Mouse (Mus musculus): Measurements from ENCODE around the gene Vsig10.
"Not testable (repeated sequence)": the region's sequence is repeated elsewhere in the genome, so short reads cannot be mapped to it uniquely, and the experiment has no call there.

The Vsig10 gene

DNA sequence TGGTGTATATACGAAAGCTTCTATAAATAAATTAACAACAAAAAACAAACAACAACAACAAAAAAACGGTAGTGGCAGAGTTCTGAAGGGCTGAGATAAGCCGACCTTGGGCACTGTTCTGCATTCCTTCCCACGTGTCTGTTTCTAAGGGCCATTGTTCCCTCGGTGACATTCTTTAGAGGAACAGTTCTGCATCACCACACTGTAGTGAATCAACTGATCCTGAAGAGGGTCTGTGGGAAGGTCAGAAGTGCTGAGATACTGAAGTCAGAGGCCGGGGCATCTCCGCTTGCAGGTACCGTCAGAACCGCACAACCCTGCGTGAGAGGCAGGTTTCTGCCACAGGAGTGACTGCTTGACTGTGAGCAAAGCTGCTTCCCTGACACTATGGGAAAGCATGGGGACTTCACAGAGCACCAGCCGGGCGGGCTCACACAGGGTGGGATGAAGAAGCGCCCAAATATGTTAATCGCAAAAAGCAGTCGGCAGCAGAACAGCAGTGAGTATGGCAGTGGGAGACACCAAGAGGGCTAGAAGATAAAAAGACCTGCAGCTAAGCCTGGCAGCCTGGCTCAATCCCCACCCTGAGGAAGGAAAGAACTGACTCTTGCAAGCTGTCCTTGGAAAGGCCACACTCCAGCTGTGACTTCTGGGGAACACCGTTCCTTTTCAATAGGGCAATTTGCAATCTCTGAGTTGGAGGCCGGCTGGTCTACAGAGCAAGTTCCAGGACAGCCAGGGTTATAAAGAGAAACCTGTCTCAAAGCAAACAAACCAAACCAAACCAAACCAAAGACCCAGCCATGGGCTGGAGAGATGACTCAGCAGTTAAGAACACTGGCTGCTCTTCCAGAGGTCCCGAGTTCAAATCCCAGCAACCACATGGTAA is 14.9 kb upstream of the Vsig10 start:
- no peak for DNase-seq

DNA sequence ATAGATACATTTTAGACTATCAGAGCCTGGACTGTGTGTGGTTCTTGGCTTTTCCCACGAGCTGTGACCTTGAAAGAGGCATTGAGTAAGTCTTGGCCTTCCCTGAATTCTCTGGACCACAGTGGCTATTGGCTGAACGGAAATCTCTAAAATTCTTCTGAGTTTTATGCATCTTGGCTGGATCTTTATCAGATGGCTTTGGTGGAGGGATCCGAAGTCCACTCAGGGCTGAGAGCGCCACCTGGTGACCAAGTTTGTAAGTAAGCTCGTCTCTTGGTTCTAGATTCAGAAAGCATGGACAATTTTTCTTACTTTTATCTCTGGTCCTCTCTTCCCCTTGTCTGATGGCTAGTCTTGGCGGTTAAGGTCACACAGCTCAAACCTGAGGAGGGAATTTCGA is 13.9 kb upstream of the Vsig10 start:
- peak; percentile 71 to 81 for DNase-seq

DNA sequence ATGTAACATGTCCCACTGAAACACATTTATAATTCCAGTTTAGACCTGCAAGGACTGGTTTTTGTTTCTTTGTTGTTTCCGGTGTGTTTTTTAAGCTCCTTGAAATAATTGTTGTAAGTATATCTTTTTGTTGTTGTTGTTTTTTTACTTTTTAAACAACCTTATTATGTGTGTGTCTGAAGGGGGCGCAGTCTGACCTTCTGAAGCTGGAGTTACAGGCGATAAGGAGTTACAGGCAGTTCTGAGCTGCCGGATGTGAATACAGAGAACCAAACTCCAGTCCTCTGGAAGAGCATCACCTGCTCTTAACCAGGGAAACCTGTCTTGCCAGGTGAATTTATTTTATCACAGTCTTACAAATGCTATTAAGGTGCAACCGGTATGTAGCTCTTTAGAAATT is 13.1 kb upstream of the Vsig10 start:
- DNase-seq: no peak

DNA sequence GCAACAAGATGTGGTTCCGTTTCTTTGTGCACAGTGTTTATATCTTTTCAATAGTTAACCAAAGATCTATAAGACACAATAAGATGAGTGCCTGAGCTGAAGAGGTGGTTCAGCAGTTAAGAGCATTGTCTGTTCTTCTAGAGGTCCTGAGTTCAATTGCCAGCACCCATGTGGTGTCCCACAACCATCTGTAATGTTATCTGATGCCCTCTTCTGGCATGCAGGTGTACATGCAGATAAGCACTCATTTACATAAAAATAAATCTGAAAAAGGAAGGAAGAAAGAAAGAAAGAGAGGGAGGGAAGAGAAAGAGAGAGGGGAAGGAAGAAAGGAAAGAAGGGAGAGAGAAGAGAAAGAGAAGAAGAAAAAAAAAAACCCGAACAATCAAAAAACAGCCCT is 12.1 kb upstream of the Vsig10 start:
- no peak for DNase-seq

DNA sequence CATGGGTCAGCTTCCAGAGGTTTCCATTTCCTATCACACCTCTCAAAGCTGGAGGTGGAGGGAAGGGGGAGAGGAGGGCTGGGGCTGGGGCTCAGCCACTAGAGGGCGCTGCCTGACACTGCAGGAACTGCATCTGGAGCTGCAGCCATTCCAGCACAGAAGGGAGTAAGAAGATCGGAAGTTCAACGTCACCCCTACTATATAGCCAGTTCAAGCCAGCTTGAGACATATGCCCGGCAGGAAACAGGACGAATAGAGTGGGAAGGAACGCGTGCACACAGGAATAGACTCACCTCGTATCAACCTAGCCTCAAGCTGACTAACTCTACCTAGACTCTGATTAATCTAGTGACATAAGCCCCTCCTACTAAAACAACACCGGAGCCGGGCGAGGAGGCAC is 11.2 kb upstream of the Vsig10 start:
- peak; percentile 77 to 85 for DNase-seq

DNA sequence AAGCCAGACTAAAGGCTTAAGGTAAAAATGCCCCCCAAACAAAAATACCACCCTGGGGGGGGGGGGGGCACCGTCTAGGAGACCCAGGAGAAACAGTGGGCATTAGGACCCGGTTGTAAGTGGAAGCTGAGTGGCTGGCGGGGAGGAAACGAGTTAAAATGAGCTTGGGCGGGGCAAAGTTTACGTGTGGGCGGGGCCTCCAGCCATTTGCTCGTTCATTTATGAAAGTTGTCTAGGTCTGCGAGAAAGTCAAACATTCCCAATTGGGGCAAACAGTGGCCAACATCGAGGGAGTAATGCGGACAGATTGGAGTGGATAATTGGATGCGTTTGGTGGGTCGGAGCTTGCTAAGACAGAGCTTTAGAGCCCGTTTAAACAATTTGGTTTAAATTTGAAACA is 5.5 kb upstream of the Vsig10 start:
- peak; percentile 78 to 79 for DNase-seq

DNA sequence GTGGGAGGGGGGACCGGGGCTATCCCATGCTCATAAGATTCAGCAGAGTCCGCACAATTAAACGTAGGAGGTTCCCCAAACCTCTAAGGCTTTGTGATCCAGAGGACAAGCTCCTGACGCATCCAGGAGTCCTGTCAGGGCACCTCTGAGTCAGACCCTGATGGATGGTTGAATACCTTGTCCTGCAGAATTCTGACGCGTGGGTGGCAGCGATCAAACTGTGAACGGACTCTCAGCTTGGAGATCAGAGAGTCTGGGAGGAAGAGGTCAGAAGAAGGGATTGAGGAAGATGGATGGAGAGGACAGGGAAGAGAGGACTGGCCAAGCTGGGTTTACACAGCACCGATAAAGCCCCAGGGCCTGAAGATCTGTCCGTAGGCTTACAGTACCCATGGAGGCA is 5.0 kb upstream of the Vsig10 start:
- no peak for DNase-seq

DNA sequence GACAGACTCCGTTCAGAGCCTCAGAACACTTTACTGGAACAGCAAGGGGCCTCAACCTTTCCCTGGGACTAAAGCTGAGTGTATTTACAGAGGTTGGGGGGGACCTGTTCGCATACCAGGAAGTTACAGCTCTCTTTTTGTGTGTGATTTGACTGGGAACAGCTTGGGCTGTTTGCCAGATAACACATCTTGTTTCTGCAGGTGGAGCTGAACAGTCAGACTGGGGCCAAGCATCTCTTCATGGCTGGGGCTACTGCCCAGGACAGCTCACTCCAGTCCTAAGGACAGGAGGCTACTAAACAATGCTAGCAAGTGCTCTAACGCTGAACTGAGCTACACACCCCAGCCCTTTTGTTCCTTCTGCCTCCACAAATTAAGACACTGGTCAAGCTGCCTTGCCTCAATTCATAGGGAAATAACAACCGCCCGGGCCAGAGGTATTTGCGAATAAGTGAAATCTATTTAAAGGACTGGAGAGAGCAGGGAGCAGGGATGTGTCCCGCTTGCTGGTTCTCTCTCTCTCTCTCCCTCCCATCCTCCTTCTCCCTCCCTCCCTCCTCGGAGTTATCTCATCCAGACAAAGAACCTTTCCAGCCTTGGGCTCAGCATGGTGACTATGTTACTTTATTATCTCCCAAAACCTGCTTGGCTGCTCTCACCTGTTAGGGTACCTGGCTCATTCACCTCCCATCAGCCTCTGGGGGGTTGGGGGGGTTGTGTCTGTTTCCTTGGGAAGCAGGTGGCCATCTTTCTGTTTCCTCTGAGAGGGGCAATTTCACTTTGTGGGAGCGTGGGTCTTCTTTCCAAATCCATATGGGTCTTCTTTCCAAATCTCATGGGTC is 4.1 kb upstream of the Vsig10 start:
- peak; percentile 37 to 48 for DNase-seq

DNA sequence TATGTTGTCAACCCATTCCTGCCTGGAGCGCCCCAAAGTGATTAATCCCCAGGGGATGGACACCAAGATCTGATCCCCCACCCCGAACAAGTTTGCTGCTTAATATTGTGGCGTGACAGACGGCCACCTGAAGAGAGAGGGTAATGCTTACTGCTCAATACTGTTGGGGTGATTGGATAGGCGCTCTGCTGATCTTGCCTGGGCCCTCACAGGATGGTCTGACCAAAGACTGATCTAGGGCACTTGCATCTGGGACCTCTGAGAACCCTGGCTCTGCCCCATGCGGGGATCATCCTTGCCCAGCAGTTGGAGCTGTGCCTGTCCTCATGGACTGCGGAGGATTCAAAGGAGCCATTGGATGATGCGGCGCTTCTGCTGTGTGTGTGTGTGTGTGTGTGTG is 4.9 kb downstream of the Vsig10 start:
- DNase-seq: no peak

DNA sequence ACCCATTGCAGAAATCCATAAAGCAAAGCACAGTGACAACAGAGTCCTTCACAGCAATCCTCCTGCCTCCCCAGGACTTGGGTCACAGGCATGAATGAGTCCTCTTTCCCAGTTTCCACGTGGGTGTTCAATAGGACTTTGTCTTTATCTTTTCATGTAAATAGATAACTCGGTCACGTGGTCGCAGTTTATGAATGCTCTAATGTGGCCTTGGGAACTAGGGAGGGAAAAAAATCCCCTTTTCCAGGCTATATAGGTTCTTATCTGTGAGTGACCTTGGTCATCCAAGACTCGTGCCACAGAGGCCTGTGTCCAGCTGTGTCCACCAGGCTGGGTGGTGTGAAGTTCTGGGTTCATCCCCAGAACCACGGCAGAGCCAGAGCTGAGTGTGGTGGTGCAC is 7.5 kb downstream of the Vsig10 start:
- no peak for DNase-seq

DNA sequence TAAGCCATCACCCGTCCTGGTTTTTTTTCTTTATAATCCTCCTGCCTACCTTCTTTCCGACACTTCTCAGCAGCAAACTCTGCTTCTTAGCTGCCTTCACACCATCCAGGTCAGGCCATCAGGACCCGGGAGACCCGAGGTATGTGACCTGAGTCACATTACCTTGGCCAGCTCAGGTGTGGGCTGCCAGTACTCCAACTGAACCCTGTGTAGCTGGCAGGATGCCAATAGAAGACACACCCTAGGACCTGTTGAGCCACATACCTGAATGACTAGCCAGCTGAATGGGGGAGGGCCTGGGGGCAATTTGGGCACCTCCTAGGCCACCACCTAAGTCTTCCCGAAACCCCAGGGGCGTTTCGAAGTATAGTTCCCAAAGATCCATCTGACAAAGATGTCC is 11.6 kb downstream of the Vsig10 start:
- peak; percentile 42 to 49 for DNase-seq

DNA sequence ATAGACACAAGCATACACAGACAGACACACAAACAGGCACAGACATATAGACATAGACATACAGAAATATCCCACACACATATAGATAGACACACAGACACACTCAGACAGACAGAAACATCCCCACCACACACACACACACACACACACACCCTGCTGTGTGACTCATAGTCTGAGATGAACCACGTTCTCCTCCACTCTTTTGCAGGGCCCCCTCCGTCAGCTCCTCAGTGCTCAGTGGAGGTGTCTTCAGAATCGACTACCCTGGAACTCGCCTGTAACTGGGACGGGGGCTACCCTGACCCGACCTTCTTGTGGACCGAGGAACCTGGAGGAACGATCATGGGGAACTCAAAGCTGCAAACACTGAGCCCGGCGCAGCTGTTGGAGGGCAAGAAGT is 19.1 kb downstream of the Vsig10 start:
- DNase-seq: no peak

DNA sequence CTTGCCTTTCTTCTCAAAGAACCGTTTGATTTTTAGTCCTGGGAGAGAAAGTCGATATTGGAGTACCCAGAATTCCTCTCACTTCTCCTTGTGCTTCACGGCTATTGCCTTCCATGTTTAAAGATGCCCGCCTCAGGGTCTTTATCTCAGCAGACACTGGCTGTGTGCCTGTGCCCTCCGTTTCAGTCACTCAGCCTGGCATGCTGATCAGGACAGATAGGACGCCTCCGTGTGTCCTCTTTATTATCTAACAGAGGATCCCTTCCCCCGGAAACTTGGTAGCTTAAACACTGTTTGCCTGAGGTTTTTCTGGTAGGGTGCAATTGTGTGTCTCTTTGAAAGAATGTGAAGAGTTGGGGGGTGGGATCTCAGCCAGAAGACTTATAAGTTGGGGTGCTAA is 19.6 kb downstream of the Vsig10 start:
- DNase-seq: no peak

DNA sequence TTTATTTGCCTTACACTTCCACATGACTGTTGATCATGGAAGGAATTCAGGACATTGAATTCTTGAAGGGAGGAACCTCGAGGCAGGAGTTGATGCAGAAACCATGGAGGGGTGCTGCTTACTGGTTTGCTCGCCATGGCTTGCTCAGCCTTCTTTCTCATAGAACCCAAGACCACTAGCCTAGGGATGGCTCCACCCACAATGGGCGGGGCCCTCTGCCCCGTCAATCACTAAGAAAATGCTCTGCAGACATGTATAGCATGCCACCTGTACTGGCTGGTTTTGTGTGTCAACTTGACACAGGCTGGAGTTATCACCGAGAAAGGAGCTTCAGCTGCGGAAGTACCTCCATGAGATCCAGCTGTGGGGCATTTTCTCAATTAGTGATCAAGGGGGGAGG is 21.2 kb downstream of the Vsig10 start:
- DNase-seq: no peak

DNA sequence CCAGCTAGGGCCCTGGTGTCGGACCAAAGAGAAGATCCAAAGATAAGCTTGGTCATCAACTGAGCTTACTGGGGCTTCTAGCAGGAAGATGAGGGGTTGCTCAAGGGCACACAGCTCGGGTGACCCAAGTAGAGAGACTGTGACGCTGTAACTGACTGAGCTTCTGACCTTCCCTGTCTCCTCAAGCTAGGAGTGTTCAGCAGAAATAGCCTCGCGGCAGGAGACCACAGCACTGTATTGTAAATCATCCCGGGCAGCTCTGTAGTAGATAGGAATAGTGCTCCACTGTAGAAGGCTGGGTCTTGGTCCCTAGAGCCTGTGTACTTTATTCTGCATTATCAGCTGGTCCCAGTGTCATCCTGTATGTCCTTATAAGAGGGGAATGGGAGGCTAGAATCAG is 23.0 kb downstream of the Vsig10 start:
- DNase-seq: no peak

DNA sequence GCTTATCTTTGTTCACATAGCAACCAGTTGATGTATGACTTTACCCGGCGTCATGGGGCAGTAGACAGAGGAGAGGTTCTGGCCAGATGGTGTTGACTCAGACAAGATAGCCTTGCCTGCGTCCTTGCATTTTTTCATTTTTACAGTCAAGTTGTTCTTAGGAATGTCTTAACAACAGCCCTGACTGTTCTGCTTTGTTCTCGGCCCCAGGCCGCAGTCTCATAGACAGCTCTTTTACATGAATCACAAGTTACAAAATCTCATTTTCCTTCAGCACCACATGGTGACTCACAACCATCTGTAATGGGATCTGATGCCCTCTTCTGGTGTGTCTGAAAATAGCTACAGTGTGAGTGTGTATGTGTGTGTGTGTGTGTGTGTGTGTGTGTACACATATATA is 25.6 kb downstream of the Vsig10 start:
- not testable (repeated sequence) for DNase-seq

DNA sequence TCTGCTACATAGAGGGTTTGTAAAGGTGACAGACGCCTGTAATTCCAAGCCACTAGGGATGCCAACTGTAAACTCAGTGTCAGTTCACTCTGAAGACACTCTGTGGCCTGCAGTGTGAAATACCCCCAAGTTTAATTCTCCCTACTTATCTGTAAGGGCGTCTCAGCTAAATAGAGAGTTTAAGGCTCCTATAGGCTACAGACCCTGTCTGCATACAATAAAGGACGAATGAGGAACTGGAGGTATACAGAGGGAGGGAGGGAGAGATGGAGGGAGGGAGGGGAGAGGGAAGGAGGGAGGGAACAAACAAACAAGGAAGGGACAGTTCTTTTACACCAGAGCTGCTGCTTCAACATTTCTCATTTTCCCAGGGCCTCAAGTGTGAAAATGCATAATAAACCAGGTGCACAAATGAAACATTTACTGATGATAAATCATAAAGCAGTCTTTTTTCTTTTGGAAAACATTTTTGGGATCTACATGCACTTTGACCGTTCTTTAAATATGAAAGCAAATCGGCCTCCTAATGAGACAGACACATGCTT is 26.6 kb downstream of the Vsig10 start:
- no peak for DNase-seq

DNA sequence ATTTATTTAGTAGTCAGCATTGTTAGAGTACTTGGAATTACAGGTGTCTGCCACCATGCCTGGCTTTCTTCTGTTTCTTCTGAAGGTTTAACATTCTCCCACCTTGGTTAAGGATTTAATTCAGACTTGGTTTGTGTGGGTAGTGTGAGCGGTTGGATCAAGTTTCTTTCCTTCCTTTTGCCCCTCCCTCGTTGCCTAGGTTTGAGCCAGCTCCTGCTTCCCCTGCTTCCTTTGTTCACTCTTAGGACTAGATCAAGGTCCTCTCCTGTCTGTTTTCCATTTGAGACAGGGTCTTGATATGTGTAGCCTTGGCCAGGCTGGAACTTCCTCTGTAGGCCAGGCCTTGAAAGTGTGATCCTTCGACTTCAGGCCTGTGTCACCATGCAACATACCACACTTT is 27.4 kb downstream of the Vsig10 start:
- no peak for DNase-seq

DNA sequence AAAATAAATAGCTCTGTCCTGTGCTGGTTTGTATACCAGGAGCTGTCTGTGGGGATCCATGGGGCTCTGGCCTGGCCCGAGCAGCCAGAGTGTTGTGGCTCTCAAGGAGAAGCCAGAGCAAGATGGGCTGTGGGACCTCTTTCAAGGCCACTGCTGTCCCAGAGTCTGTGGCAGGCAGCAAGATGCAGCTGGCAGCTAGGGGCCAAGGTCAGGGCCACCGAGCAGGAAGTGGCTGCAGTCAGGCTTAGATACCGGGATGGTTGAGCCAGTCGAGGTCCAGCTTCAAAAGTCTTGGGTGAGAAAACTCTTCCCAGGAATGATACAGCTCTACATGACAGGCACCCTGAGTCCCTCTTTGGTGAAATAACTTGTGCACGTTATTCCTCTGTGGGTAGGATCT is 28.1 kb downstream of the Vsig10 start:
- no peak for DNase-seq

DNA sequence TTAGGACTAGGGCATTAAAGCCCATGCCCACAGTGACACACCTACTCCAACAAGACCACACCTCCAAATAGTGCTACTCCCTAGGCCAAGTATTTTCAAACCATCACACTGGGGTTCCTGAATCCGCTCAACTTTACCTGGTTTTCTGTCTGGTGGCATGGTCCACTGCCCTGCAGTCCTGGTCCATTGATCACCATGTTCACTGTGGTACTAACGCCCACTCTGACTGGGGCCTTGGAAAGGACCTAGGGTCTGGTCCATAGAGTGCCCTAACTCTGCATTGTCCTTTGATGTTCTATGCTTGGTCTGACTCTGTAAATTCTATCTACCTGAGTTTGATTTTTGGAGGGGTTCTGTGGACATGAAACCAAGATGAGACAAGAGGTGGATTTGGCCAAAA is 29.0 kb downstream of the Vsig10 start:
- no peak for DNase-seq

DNA sequence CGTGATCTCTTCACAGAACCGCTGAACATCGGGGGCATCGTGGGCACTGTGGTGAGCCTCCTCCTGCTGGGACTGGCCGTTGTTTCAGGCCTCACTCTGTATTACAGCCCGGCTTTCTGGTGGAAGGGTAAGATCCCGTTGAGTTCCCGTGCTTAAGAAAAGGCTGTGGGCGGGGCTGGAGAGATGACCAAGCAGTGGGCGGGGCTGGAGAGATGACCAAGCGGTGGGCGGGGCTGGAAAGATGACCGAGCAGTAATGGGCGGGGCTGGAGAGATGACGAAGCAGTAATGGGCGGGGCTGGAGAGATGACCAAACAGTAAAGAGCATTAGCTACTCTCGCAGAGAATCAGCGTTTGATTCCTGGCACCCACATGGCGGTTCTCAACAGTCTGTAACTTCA is 29.4 kb downstream of the Vsig10 start:
- peak; percentile 79 to 85 for DNase-seq

DNA sequence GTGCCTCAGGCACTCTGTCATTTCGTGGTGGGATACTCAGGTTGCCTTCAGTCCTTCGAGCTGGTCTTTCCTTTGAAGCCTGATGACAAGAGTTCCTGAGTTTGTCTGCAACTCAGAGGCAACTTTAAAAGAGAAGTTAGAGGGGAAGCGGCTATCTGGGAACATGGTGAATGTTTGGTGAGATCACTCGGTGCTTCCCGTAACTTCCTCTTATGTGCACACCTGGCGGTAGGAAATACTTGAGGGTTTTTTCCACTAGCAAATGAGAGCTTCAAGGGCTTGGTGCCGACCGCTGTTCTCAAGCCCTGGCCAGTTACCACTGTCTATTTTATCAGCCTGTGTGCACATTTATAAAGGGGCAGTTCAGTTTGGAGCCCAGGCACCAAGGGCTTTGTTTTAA is 35.2 kb downstream of the Vsig10 start:
- no peak for DNase-seq

DNA sequence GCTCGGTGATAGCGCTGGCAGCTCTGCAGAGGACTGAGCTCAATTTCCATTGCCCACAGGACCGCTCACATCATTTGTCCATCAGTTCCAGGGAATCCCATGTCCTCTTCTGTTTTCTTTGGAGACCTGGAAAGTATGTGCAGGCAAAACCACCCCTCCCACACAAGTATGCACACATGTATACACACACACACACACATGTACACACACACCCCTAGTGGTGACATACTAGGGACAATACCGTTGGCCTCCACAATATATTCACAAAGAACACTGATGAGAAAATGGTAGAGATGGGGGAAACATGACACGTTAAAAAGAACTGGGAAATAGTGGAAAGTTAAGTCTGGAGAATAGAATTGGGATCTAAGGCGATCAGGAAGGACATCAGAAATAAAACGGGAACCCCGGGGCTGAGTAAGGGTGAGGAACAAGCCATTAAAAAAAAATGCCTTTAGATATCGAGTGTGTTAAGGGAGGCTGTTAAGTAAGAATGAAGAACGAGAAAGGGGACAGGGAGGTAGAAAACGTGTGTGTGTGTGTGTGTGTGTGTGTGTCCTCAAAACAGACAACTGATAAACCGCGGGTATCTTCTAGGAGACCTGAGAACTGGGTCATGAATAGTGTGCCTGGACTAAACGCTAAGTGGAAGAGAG is 36.9 kb downstream of the Vsig10 start:
- no peak for DNase-seq

Data from lung, postnatal 4 days (tissue).